Mouse (Mus musculus): ENCODE results near the gene Usp13. TPM values are rescaled to one million over a fixed set of nuclear protein-coding genes. Genes with fewer than 3 reads are reported as not detected.

The Usp13 gene
- total RNA-seq, 4 experiments from 2014 or later: 207 to 235 (median 219) TPM

GRCm38 (mm10) chr3:32939802-32940501 is 122.6 kb downstream of the Usp13 start:
- no peak for DNase-seq (ENCODE audit: low spot score)

GRCm38 (mm10) chr3:32947486-32947885 is 130.1 kb downstream of the Usp13 start:
- DNase-seq (ENCODE audit: low spot score): no peak

GRCm38 (mm10) chr3:32951382-32951781 is 134.0 kb downstream of the Usp13 start:
- no peak for DNase-seq (ENCODE audit: low spot score)

- no peak for DNase-seq (ENCODE audit: low spot score)
Observed at GRCm38 (mm10) chr3:32961494-32961893, 144.1 kb downstream of the Usp13 start.

- no peak for DNase-seq (ENCODE audit: low spot score)
Observed at GRCm38 (mm10) chr3:32965528-32965927, 148.2 kb downstream of the Usp13 start.

- no peak for DNase-seq (ENCODE audit: low spot score)
Observed at GRCm38 (mm10) chr3:32968671-32969425, 151.5 kb downstream of the Usp13 start.

GRCm38 (mm10) chr3:32970257-32970656 is 152.9 kb downstream of the Usp13 start:
- no peak for DNase-seq (ENCODE audit: low spot score)

- DNase-seq (ENCODE audit: low spot score): no peak
Observed at GRCm38 (mm10) chr3:32979238-32979637, 161.9 kb downstream of the Usp13 start.

- DNase-seq (ENCODE audit: low spot score): no peak
Observed at GRCm38 (mm10) chr3:32979981-32980380, 162.6 kb downstream of the Usp13 start.

GRCm38 (mm10) chr3:32985141-32985540 is 167.8 kb downstream of the Usp13 start:
- no peak for DNase-seq (ENCODE audit: low spot score)

Other genes starting within 250 kb of the Usp13 start
- 10 to 100 TPM in 2 of 4 experiments, 1 to 10 TPM in 2; 6.9 to 14.1 (median 10.9) TPM for gene Gnb4, start 201.0 kb upstream of the Usp13 start, total RNA-seq (2022)
- 10 to 100 TPM; 17.3 to 26.9 (median 20.3) TPM for gene Actl6a, start 111.2 kb upstream of the Usp13 start, total RNA-seq (2022)
- 100 to 1,000 TPM; 836 to 865 (median 854) TPM for gene Ndufb5, start 80.6 kb upstream of the Usp13 start, total RNA-seq (2022)
- gene Mrpl47, start 79.9 kb upstream of the Usp13 start, total RNA-seq (2022): 10 to 100 TPM; 30.1 to 41.5 (median 36.4) TPM